Mouse (Mus musculus) cerebellum, adult 9-10 months (tissue): Measurements from ENCODE around the gene Gm4969.
A peak's percentile ranks its signal among the peaks of the same experiment; 100 is the strongest.

Source experiments
- DNase-seq: peaks from one replicate; pipeline ENCODE4 v3.0.0; 2022

The Gm4969 gene

DNA sequence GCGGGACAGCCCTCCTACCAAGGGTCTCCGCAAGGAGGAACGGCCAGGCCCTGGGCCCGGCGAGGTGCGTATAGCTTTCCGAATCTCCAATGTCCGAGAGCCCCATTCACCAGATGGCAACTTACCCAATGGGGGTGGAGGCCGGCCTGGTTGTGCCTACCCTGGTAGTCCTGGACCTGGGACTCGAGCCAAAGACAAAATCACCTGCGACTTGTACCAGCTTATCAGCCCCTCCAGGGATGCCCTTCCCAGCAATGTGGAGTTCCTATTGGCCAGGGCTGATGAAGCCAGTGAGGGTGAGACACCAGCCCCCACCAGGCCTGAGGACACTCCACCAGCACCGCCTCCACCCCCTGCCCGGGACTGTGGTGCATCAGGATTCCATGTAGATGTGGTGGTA is 18.0 kb upstream of the Gm4969 start:
- no peak for DNase-seq

DNA sequence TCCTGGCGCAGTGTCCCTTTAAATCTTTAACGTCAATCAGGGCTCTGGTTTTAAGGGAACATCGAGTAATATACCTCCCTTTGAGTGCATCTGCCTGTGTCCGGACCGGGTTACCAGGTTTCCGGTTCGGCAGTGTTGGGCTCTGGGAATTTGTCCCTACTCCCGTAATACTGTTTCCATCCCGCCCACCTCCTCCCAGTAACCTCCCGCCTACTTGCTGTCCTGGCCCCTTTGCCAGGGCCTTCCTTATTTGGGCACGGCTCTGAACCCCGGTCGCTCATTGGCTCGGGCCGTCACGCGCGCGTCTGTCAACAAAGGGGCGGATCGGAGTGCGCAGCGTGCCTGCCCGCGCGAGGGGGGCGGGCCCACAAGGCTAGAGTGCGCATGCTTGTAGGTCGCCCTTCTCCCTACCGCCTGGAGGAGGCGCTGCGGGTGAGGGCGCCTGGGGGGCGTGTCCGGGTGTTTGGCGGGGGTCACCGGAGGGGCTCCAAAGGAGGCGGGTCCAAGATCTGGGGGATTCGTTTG is 13.2 kb upstream of the Gm4969 start:
- DNase-seq, result peak; percentile 99

DNA sequence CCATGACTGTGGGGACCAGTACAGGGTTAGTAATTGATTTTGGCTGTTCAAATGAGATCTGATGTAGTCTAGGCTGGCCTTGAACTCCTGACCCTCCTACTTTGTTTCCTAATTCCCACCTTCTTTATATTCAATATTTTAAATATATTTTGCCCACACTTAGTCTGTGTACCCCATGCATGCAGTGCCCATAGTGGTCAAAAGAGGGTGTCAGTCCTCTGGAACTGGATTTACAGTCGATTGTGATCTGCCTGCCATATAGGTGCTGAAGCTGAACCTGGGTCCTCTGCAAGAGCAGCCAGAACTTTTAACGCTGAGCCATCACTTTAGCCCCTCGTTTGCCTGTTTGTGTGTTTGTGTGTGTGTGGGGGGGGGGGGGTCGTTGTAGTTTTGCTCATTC is 12.5 kb upstream of the Gm4969 start:
- DNase-seq, result peak; percentile 67

DNA sequence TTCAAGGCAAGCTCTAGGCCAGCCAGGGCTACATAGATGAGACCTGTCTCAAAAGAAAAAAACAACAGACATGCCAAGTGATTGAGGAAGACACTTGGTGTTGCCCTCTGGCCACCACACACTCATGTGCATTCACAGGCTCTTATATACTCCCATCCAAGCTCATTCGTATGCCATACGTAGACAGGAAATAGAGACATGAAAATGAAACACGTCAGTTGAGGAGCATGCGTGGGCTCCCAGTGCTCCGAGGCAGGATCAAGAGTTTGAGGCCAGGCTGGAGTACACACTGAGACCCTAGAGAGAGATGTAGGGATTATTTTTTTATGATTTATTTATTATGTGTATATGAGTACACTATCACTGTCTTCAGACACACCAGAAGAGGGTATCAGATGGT is 11.2 kb upstream of the Gm4969 start:
- DNase-seq, result peak; percentile 46

DNA sequence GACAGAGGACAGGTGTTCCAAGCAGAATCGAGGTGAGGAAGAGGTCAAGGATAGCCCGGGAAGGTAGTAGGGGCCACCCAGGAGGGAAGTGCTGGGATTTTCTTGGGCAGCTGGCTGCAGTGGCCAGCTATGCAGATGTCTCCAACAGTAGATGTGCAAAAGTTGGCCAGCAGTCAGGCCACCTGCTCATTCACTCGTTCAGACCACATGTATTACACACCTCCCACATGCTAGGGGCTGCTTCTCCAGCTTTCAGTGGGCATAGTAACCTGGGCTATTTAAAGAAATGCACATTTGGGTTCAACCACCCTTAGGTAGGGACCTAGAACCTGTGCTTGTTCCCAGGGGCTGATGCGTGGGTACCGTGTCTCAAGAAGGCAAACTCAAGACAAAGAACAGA is 9.6 kb upstream of the Gm4969 start:
- peak; percentile 17 for DNase-seq

DNA sequence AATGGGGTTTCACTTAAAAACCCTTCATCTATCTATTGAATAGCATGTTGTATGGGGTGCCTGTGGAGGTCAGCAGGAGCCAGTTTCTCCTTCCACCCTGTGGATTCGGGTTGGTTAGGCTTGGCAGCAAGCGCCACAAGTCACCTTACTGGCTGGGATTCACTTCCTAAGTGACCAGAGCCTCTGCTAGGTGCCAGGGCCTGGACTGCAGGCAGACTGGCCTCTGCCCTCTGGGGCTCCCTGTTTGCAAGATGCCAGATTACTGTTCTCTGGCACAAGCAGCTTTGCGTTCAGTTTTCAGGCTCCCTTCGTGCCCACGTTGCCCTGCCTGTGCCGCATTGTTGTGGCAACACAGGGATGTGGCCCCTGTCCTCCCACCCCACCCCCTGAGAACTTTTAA is 6.5 kb upstream of the Gm4969 start:
- DNase-seq, result peak; percentile 6

DNA sequence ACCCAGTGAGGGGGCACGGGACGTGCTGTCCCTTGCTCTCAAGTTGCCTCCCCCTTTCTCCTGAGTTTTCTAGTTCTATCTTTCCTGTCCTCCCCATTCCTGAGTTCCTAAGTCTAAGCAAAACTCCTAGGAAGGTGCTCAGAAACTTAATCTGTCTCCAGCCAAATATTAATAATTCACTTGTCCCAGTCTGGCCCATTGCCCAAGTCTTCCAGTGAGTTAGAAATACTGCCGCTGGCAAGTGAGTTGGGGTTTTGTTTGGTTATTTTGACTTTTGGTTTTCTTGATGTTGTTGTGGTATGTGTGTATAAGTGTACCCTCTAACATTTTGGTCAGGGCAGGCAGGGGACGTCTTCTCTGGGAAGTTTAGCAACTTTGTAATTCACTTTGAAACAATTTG is 3.5 kb upstream of the Gm4969 start:
- peak; percentile 48 for DNase-seq

DNA sequence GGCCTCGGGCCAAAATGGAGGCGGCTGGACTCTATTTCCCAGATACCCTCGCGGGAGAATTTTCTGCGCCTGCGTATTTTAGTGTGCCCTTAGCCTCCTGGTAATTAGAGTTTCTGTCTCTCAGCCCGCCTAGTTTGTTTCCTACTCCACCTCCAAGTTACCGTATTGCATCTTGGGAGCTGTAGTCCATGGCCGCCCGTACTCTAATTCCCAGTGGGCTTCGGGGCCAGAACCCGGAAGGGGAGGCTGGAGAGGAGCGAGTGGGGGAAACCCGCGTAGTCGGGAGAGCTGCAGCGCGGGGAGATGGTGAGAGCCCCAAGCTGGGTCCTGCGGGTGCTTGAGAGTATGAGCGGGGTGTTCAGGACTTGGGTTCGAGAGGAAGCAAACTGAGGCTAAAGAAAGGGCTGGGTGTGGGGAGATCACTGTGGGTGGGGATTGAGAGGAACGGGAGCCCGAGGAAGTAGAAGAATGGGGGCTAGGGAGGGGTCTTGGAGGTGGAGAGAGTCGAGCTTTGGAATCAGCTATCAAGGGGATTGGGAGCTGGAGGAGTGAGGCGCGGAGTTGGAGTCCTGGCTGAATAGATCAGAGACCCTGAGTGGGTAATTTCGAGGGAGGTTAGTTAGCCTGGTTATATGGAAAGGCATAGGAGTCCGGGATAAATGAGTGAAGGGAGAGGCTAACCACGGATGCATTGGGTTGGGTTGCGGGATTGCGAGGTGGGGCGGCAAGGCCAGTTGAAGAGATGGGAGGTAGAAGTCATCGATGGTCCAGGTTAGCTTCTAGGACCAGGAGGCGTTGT is 1.7 kb upstream of the Gm4969 start, which contains the start of gene Fbxo46:
Gene Fbxo46, plus strand, starts transcription at position 229 of the 799 bp plus-strand sequence.
- peak; percentile 97 for DNase-seq

DNA sequence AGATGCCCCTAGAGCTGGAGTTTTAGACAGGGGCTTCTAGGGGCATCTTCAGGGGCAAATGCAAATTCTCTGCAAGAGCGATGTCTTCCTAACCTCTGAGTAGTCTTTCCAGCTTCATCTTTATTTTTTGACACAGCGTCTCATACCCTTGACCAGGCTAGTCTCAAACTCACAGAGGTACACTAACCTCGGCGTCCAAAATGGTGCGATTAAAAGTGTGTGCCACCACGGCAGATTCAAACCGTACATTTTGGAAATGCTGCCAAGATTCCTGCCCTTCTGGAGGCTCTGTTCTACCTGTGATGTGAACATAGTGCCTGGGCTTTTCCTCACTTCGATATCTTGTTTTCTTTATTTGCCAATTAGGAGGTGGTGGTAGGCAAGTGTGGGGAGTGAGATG is 915 bp upstream of the Gm4969 start:
- peak; percentile 82 for DNase-seq

DNA sequence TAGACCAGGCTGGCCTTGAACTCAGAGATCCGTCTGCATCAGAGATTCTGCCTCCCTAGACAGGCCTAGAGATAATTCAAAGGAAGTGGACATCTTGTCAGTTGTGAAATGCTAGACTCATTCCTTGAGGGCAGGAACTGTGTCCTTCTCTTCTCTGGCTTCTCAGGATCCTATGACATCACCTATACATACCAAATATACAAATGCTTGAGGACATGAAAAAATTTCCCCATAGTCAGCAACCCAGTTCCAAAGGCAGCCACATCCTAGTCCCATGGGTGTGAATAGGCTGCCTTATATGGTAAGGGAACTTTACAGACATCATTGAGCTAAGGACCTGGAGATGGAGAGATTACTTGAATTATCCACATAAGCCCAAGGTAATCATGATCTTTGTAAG is 8.6 kb downstream of the Gm4969 start:
- DNase-seq, result no peak

DNA sequence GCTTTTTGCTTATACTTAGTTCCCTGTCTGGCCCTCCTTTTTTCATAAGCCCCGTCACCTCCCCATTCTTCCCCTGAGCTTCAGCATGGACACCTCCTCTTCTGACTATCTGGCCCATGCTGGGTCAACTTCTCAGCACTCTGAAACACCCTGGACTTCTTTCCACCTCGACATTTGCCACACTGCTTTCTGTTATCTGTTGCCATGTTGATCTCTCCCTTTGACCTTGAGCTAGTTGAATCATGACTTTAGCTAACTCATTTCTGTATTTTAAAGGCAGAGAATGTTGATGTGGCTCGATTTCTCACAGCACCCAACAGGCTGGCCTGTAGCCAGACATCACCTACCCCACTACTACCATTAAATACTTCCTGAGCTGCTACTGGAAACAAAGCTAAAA is 10.7 kb downstream of the Gm4969 start:
- DNase-seq, result no peak

DNA sequence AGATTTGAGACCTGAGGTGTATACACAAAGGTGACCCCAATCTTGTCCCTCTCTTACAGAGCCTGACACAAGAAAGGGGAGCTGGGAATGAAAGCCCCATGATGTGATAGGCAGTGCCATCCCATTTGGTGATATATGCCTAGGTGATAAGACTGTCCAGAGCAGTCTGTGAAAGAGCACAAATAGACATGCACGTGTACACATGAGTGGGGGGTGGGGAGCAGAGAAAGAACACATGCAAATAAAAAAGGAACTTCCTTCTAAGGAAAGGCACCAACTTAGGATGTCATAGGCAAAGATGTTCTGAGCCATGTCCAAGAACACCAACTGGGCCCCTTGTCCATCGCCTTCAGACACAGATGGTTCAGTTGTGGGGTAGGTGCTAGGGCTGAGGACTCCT is 13.7 kb downstream of the Gm4969 start:
- no peak for DNase-seq

DNA sequence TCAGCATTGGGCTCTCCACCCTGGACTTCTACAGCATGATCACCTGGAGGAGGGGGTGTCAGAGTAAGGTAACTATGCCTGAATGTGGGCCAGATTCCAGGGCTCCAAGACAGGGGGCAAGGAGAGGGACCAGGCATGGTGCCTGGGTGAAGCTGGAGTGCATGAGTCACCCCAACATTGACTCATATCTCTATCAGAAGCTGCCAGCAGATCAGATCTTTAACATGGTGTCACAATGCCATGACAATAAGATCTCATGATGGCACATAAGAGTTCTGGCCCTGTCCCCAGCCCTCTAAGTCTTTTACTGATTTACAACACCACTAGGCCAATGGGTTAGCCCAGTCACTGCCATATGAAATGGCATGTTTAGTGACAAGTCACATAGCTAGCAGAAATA is 14.4 kb downstream of the Gm4969 start:
- DNase-seq, result no peak

DNA sequence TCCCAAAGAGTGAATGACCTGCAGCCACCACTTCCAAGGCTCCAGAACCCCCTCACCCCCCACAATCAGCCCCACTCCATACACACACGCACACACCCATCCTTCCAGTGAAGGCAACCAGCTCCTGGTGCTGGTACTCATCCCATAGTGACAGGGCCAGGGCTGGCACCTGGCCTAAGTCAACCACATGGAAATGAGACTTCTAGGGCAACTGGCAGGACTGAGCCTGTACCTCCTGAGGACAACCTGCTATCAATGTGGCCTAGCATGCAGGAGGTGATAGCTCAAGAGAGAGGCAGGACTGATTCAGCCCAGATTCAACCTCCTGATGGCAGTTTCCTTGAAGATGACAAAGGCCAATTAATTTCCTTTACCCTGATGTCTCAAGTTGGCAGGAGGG is 17.9 kb downstream of the Gm4969 start:
- DNase-seq, result no peak

DNA sequence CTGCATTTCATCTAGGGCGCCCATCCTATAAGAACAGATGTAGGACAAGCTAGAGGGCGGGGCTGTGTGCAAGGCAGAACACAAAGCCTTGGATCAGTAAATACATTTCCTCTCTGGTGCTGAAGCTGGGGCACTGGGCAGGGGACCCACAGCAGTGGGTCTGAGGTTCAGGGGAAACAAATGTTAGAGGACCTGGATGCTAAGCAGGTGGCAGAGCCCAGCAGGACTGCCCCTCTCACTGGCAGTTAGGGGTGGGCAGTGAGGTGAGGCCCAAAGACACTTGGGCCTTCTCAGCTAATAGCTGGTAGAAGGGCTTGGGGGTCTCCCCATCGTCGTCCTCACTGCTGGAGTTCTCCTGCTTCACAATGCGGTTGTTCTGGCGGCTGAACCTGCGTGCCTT is 19.4 kb downstream of the Gm4969 start:
- DNase-seq, result no peak

DNA sequence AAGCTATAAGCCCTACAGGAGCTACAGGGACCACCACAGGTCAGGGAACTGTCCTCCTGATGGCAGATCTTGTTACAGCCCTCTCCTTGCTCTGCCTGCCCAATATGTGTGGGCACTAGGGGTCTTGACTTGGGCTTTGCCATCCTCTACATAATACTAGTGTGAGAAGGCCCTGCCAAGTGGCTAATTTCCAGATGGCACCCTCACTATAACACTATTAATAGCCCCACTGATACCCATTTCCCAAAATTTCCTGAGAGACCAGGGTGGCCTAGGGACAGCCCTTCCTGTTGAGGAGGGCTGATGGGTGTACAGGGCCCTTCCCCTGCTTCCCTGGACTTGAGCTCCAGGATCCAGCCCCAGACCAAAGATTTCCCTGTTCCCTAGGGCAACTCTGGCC is 20.3 kb downstream of the Gm4969 start:
- no peak for DNase-seq

DNA sequence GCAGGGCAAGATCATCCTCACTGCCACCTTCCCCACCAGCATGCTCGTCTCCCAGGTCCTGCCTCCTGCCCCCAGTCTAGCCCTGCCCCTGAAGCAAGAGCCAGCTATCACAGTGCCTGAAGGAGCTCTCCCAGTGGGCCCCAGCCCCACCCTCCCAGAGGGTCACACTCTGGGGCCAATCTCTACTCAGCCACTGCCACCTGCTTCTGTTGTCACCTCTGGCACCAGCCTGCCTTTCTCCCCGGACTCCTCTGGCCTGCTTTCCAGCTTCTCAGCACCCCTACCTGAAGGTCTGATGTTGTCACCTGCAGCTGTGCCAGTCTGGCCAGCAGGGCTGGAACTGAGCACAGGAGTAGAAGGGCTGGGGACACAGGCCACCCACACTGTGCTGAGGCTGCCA is 21.0 kb downstream of the Gm4969 start:
- no peak for DNase-seq

DNA sequence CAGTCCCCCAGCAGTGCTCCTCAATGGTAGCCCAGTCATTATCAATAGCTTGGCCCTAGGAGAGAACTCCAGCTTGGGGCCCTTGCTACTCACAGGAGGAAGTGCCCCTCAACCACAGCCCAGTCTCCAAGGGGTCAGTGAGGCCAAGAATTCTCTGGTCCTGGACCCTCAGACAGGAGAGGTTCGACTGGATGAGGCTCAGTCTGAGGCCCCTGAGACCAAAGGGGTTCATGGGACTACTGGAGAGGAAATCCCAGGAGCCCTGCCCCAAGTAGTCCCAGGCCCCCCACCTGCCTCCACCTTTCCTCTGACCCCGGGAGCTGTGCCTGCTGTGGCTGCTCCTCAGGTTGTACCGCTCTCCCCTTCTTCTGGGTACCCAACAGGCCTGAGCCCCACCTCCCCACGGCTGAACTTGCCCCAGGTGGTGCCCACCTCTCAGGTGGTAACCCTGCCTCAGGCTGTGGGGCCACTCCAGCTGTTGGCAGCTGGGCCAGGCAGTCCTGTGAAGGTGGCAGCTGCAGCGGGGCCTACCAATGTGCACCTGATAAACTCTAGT is 21.7 kb downstream of the Gm4969 start:
- no peak for DNase-seq

DNA sequence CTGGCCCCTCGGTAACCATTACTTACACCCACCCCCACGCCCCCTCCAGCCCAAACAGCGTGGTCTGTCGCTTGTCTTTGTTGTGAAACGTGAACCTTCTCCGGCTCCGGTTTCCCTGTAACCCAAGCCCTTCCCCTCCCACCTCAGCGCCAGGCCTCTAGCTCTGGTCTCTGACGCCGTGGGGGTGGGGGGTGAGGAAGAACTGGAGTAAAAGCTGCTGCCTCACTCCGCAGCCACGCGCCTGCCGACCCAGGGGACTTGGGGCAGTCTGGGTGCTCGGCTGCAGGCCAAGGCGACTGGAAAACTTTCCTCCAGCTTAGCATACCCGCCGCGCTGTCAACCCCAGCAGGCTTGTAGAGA is 22.4 kb downstream of the Gm4969 start:
- no peak for DNase-seq

DNA sequence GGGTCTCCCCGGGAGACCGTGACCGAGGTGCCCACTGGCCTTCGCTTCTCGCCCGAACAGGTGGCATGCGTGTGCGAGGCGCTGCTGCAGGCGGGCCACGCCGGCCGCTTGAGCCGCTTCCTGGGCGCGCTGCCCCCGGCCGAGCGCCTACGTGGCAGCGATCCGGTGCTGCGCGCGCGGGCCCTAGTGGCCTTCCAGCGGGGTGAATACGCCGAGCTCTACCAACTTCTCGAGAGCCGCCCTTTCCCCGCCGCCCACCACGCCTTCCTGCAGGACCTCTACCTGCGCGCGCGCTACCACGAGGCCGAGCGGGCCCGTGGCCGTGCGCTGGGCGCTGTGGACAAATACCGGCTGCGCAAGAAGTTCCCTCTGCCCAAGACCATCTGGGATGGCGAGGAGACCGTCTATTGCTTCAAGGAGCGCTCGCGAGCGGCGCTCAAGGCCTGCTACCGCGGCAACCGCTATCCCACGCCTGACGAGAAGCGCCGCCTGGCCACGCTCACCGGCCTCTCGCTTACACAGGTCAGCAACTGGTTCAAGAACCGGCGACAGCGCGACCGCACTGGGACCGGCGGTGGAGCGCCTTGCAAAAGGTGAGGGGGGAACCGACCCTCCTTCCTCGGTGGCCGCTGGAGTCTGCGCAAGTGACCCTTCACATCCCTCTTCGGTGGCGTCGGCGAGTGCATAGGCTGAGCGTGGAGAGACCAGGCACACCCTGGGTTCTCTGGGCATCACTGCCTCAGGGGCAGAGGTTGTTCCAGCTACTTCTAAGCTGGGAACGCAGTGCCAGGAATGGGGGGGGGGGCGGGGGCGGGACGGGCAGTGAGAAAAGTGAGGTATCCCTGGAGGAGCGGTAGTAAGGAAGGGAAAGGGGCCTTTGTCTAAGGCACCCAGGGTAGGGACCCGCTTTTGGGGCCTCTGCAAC is 23.1 kb downstream of the Gm4969 start:
- DNase-seq, result no peak

DNA sequence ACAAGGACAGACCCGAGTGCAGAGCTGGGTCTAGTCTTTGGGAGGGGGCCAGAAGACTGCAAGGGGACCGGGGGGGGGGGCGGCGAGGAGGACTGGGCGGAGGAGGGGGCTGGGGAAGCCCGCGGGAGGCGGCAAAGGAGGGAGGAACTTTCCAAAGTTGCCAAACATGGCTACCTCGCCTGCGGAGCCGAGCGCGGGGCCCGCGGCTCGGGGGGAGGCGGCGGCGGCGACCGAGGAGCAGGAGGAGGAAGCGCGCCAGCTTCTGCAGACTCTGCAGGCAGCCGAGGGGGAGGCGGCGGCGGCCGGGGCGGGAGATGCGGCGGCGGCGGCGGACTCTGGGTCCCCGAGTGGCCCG is 23.7 kb downstream of the Gm4969 start, which contains the start of gene Six5:
Gene Six5, plus strand, starts transcription at position 124 of the 355 bp plus-strand sequence.
- no peak for DNase-seq

DNA sequence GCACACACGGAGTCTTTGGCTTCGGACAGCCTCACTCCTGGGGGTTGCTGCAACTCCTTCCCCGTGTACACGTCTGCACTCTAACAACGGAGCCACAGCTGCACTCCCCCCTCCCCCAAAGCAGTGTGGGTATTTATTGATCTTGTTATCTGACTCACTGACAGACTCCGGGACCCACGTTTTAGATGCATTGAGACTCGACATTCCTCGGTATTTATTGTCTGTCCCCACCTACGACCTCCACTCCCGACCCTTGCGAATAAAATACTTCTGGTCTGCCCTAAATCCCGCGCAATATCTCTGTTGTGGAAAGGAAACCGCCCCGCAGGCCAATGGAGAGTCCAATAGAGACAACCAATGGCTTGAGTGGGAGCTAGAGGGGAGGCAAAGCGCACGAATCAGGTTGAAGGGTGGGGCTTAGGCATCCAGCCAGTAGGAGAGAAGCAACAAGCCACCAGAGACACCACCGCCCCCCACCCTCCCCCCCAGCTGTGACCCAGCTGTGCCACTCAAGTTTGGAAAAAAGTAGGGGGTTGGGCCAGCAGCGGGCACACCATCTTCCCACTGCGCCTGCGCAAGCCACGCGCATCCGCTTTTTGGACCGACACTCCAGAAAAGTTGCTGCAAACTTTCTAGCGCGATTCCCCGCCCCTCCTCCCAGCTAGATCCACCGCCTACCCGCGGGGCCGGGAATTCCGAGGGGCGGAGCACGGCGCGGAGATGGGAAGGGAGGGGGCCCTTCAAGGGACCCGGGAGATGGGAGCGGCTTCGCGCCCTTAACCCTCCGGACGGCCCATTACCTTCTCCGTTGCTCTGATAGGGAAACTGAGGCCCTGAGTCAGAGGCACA is 24.4 kb downstream of the Gm4969 start:
- DNase-seq, result peak; percentile 45

DNA sequence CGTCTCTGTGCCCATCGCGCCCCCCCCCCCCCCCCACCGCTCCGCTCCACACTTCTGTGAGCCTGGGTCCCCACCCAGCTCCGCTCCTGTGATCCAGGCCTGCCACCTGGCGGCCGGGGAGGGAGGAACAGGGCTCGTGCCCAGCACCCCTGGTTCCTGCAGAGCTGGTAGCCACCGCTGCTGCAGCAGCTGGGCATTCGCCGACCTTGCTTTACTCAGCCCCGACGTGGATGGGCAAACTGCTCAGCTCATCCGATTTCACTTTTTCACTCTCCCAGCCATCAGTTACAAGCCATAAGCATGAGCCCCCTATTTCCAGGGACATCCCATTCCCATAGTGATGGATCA is 25.0 kb downstream of the Gm4969 start:
- no peak for DNase-seq
